Mouse (Mus musculus): ENCODE data around the gene Chst11.

The Chst11 gene

GRCm38 (mm10) chr10:83076816-83077215 lies 91.5 kb downstream of the Chst11 start:
- no peak for DNase-seq (ENCODE audit: low spot score in 2 of 2)

- no peak for DNase-seq (ENCODE audit: low spot score in 2 of 2)
Observed at GRCm38 (mm10) chr10:83078723-83079122, 93.4 kb downstream of the Chst11 start.

- no peak for DNase-seq (ENCODE audit: low spot score in 2 of 2)
Observed at GRCm38 (mm10) chr10:83079755-83080154, 94.5 kb downstream of the Chst11 start.

GRCm38 (mm10) chr10:83080275-83080741 lies 95.0 kb downstream of the Chst11 start:
- no peak for DNase-seq (ENCODE audit: low spot score in 2 of 2)

- no peak for DNase-seq (ENCODE audit: low spot score in 2 of 2)
Observed at GRCm38 (mm10) chr10:83080930-83081329, 95.6 kb downstream of the Chst11 start.

- DNase-seq (ENCODE audit: low spot score in 2 of 2): no peak
Observed at GRCm38 (mm10) chr10:83083946-83084345, 98.6 kb downstream of the Chst11 start.

- no peak for DNase-seq (ENCODE audit: low spot score in 2 of 2)
Observed at GRCm38 (mm10) chr10:83088318-83088717, 103.0 kb downstream of the Chst11 start.

- no peak for DNase-seq (ENCODE audit: low spot score in 2 of 2)
Observed at GRCm38 (mm10) chr10:83088826-83089225, 103.5 kb downstream of the Chst11 start.

GRCm38 (mm10) chr10:83090185-83090584 lies 104.9 kb downstream of the Chst11 start:
- DNase-seq (ENCODE audit: low spot score in 2 of 2): no peak

- DNase-seq (ENCODE audit: low spot score in 2 of 2): no peak
Observed at GRCm38 (mm10) chr10:83093705-83094104, 108.4 kb downstream of the Chst11 start.

GRCm38 (mm10) chr10:83094248-83094647 lies 109.0 kb downstream of the Chst11 start:
- DNase-seq (ENCODE audit: low spot score in 2 of 2): no peak

GRCm38 (mm10) chr10:83094821-83095725 lies 109.8 kb downstream of the Chst11 start:
- no peak for DNase-seq (ENCODE audit: low spot score in 2 of 2)

GRCm38 (mm10) chr10:83096257-83096656 lies 111.0 kb downstream of the Chst11 start:
- DNase-seq (ENCODE audit: low spot score in 2 of 2): no peak

- DNase-seq (ENCODE audit: low spot score in 2 of 2): no peak
Observed at GRCm38 (mm10) chr10:83098940-83099339, 113.6 kb downstream of the Chst11 start.

GRCm38 (mm10) chr10:83099669-83100068 lies 114.4 kb downstream of the Chst11 start:
- DNase-seq (ENCODE audit: low spot score in 2 of 2): no peak

GRCm38 (mm10) chr10:83100890-83101289 lies 115.6 kb downstream of the Chst11 start:
- no peak for DNase-seq (ENCODE audit: low spot score in 2 of 2)

GRCm38 (mm10) chr10:83101421-83102207 lies 116.3 kb downstream of the Chst11 start:
- peak in 1 of 2 experiments; percentile 61 for DNase-seq (ENCODE audit: low spot score in 2 of 2)

GRCm38 (mm10) chr10:83102745-83103144 lies 117.4 kb downstream of the Chst11 start:
- DNase-seq (ENCODE audit: low spot score in 2 of 2): no peak

GRCm38 (mm10) chr10:83104221-83104620 lies 118.9 kb downstream of the Chst11 start:
- no peak for DNase-seq (ENCODE audit: low spot score in 2 of 2)

GRCm38 (mm10) chr10:83106152-83106746 lies 121.0 kb downstream of the Chst11 start:
- DNase-seq (ENCODE audit: low spot score in 2 of 2): peak; percentile 85 to 90

- DNase-seq (ENCODE audit: low spot score in 2 of 2): no peak
Observed at GRCm38 (mm10) chr10:83107385-83107784, 122.1 kb downstream of the Chst11 start.

Data from right cerebral cortex, postnatal 10 days (tissue).